In the genomic region with DNA sequence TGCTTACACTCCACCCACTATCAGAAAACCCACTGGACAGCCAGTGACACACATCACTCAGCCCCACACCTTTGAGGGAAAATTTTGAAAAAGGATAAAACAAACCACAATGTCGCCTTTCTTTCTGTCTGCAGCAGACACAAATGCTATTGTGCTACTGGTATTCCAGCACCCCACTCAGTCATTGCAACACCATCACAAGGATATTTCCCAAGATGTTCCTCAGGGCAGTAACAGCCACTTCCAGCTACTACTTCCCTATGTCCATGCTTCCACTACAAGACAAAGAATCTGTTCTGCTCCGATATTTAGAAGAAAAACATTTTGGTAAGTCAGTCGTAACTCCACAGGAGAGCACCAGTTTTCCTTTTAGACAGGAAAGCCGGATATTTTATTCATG, we compare ENCODE assay signal across 9 mouse cellular contexts. TPM values are rescaled to one million over a fixed set of nuclear protein-coding genes. Genes with fewer than 3 reads are reported as not detected.
DNase-seq lines count a peak whose midpoint lies in the region; ATAC-seq and TF ChIP-seq lines count a peak whose summit lies in the region.
"Had no signal": no experiment of that assay in that cellular context is flagged by ENCODE, and none has a peak within 500 bp of the region (broad histone marks: within the 10 kb centered on the region; RNA-seq: fewer than 3 reads in every experiment).

No protein-coding gene starts in this region.

- H3K9ac ChIP-seq in heart, adult 2 months (ENCODE audit: low read depth, low read length) = no peak overlapping the region
- H3K9ac ChIP-seq in embryonic facial prominence, embryonic 12.5 days = no peak overlapping the region

- H3K79me2 ChIP-seq in heart, adult 2 months (replicated peaks; ENCODE audit: control insufficient read depth, insufficient read depth, low read length) = peaks cover 17% of the 10 kb centered on the region

- peak overlapping the region; percentile 49 for H3K27ac ChIP-seq in heart, adult 2 months
- peak overlapping the region; percentile 66 for H3K27ac ChIP-seq in layer of hippocampus, adult 2 months
- 0 out of 2 replicates have a peak overlapping the region, but pooled peaks have one; percentile 63 for H3K27ac ChIP-seq in embryonic facial prominence, embryonic 12.5 days

- H3K27me3 ChIP-seq in heart, adult 2 months (ENCODE audit: control insufficient read depth, insufficient read depth, low read length) = no peaks in the 10 kb centered on the region
- H3K27me3 ChIP-seq in embryonic facial prominence, embryonic 12.5 days = no peaks in the 10 kb centered on the region

- 52% methylated on average over 4 of the region's 4 CpGs for WGBS in heart, adult 2 months
- WGBS in embryonic facial prominence, embryonic 12.5 days = 69% methylated on average over 4 of the region's 4 CpGs

- no peak for TF ChIP-seq EP300 in heart, adult 2 months (IDR thresholded peaks at IDR 0.05; ENCODE audit: insufficient read depth, low read depth, low read length)

- peaks cover 81% of the 10 kb centered on the region for H3K36me3 ChIP-seq in heart, adult 2 months (ENCODE audit: control insufficient read depth, insufficient read depth, low read length)
- peaks cover 5% of the 10 kb centered on the region; the same call in 1 of the 2 replicates for H3K36me3 ChIP-seq in embryonic facial prominence, embryonic 12.5 days

- intact Hi-C loops in heart, adult 2 months (cut with DNase I) = no loop called here
- intact Hi-C loops in heart, postnatal 25 days (cut with DNase I) = loop anchor here (5.0 kb wide), 1 partner anchor 32 kb away; no protein-coding TSS in a partner anchor

- no peaks in the 10 kb centered on the region for H3K9me3 ChIP-seq in embryonic facial prominence, embryonic 12.5 days

- no peak for DNase-seq in heart, adult 2 months
- DNase-seq in heart, postnatal 25 days (ENCODE audit: low spot score) = no peak
- no peak for DNase-seq in layer of hippocampus, adult 2 months (ENCODE audit: low spot score in 2 of 2)
- no peak for DNase-seq in layer of hippocampus, adult 11-12 months (ENCODE audit: low spot score)
- DNase-seq in lung, postnatal 36 days = peak; percentile 77
- DNase-seq in frontal cortex, postnatal 10 days (ENCODE audit: low spot score in 2 of 2) = no peak
- DNase-seq in gastrocnemius, adult 18-20 months (ENCODE audit: low spot score) = no peak
- DNase-seq: gastrocnemius, postnatal 25 days had no signal

- H3K4me3 ChIP-seq in heart, adult 2 months = no peak overlapping the region
- H3K4me3 ChIP-seq in layer of hippocampus, adult 2 months = no peak overlapping the region; the same call in 1 of the 2 replicates
- H3K4me3 ChIP-seq in embryonic facial prominence, embryonic 12.5 days = no peak overlapping the region

- peaks cover 49% of the 10 kb centered on the region for H3K4me1 ChIP-seq in heart, adult 2 months (ENCODE audit: control insufficient read depth, insufficient read depth, low read length)
- peaks cover 60% of the 10 kb centered on the region for H3K4me1 ChIP-seq in embryonic facial prominence, embryonic 12.5 days

- TF ChIP-seq CTCF in heart, adult 2 months (IDR thresholded peaks at IDR 0.05) = no peak
- TF ChIP-seq CTCF in layer of hippocampus, adult 2 months (conservative IDR thresholded peaks at IDR 0.05) = no peak

- TF ChIP-seq POLR2A in heart, adult 2 months (IDR thresholded peaks at IDR 0.05; ENCODE audit: insufficient read depth, low read depth, low read length) = no peak

- no peak for ATAC-seq in embryonic facial prominence, embryonic 12.5 days (ENCODE audit: insufficient number of reproducible peaks, insufficient read depth, low FRiP score, low TSS enrichment)

- H3K4me2 ChIP-seq in embryonic facial prominence, embryonic 12.5 days (replicated peaks) = no peak overlapping the region

RNA-seq across cellular contexts. Expression of a gene that starts 7.4 kb away (rescaled TPM):
- total RNA-seq in heart, adult 2 months (2021) = 10 to 100 TPM; 66.1 to 85.7 TPM
- 123 and 132 TPM in 2 replicates for polyA plus RNA-seq in heart, adult 2 months (2012; rRNA removed)
- total RNA-seq in heart, postnatal 25 days (2021) = 100 to 1,000 TPM in 1 of 2 experiments, 10 to 100 TPM in 1; 77.0 to 101 TPM
- total RNA-seq in layer of hippocampus, adult 2 months (2021) = 100 to 1,000 TPM; 131 to 134 TPM
- 233 and 253 TPM in 2 replicates for polyA plus RNA-seq in embryonic facial prominence, embryonic 12.5 days (2016; fragmentation: Nextera tagmentation; extraction: Ambion mirVana)
- total RNA-seq in gastrocnemius, adult 18-20 months (2021) = 10 to 100 TPM; 29.6 to 46.1 TPM

RNA-seq across cellular contexts. Expression of a gene that starts 26.9 kb away (rescaled TPM):
- 100 to 1,000 TPM; 156 to 177 TPM for total RNA-seq in heart, adult 2 months (2021)
- polyA plus RNA-seq in heart, adult 2 months (2012; rRNA removed) = 221 and 283 TPM in 2 replicates
- total RNA-seq in heart, postnatal 25 days (2021) = 100 to 1,000 TPM; 148 to 164 TPM
- total RNA-seq in layer of hippocampus, adult 2 months (2021) = 100 to 1,000 TPM; 198 to 202 TPM
- polyA plus RNA-seq in embryonic facial prominence, embryonic 12.5 days (2016; fragmentation: Nextera tagmentation; extraction: Ambion mirVana) = 392 and 419 TPM in 2 replicates
- total RNA-seq in gastrocnemius, adult 18-20 months (2021) = 100 to 1,000 TPM; 128 TPM

RNA-seq across cellular contexts. Expression of a gene that starts 27.1 kb away (rescaled TPM):
- total RNA-seq in heart, adult 2 months (2021) = 1 to 10 TPM in 1 of 2 experiments, under 1 TPM in 1; 0.91 to 1.1 TPM
- polyA plus RNA-seq in heart, adult 2 months (2012; rRNA removed) = 2.7 and 3.4 TPM in 2 replicates
- total RNA-seq in heart, postnatal 25 days (2021) = 1 to 10 TPM in 1 of 2 experiments, under 1 TPM in 1; 0.44 to 1.3 TPM
- 1 to 10 TPM in 1 of 2 experiments, under 1 TPM in 1; 0.90 to 1.8 TPM for total RNA-seq in layer of hippocampus, adult 2 months (2021)
- polyA plus RNA-seq in embryonic facial prominence, embryonic 12.5 days (2016; fragmentation: Nextera tagmentation; extraction: Ambion mirVana) = 6.7 and 9.3 TPM in 2 replicates
- under 1 TPM; 0.24 to 0.59 TPM for total RNA-seq in gastrocnemius, adult 18-20 months (2021)
